Mouse (Mus musculus): Measurements from ENCODE around the gene Cdk19.
"Not testable (repeated sequence)": the region's sequence is repeated elsewhere in the genome, so short reads cannot be mapped to it uniquely, and the experiment has no call there.

The Cdk19 gene

DNA sequence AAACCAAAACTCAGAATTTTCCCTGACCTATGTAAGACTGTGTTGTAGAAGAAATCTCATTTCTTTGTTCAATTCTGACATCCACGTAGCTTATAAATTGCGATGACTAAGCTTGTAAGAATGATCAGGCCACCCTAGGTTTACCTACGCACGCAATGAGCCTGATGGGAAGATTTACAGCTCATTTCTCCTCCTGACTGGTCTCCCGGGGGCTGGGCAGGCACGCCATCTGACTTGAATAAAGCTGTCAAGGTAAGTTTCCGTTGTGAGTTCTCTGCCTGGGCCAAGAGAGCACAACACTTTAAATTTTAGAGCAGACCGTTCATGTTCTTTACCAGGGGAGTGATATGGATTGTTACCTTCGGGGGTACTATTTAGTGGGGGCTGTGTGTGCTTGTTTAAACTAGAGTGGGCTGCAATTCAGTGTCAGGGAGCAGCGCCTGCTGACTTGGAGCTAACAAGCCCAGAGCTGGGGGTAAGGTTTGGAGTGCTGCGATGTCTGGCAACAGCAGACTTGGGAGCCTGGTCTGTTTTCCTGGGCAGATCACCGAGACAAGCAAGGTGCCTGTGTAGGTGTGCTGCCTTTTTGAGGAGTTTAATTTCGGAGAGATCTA lies at the start of gene Cdk19:
Gene Cdk19, plus strand, starts transcription at position 214 of the 614 bp plus-strand sequence.
- DNase-seq (ENCODE audit: low read depth) = no peak

DNA sequence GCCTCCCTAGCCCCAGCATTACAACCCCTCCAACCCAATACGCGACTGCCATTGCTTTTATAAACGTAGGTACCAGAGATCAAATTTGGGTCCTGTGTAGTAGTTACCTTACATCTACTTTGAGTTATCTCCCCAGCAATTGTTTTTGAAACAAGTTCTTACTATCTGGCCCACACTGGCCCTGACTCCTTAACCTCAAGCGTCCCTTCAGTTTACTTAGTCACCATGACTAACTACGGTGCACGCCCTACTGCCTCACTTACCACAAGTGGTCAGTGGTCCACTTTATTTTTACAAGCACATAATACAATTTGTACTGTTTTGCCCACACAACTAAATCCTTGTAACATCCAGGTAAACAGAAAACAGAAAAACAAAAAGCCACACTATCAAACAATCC lies 46.7 kb upstream of the Cdk19 start:
- no peak for DNase-seq (ENCODE audit: low read depth)

DNA sequence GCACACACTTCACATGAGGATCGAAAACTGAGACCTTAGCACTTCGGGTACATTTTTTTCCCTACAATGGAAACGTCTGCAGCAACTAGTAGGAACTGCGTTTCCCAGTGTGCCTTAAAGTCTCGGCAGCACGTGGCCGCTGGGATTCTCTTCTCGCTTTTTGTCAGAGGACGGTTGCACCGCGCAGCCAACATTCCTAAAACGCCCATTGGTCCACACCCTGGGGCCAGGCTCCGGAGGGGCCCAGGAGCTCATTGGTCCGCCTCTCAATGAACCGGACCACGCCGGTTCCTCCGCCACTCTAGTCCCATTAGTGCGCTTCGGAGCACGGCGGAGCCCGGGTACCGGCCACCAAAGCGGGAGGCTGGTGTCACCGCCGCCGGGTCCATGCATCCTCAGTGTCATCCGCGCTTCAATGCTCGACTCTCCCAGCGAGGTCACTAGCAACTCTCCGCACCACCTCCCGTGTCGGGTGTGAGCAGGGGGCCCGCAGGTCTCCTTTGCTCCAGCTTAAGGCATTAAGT lies 38.7 kb upstream of the Cdk19 start:
- DNase-seq (ENCODE audit: low read depth) = peak; percentile 80

DNA sequence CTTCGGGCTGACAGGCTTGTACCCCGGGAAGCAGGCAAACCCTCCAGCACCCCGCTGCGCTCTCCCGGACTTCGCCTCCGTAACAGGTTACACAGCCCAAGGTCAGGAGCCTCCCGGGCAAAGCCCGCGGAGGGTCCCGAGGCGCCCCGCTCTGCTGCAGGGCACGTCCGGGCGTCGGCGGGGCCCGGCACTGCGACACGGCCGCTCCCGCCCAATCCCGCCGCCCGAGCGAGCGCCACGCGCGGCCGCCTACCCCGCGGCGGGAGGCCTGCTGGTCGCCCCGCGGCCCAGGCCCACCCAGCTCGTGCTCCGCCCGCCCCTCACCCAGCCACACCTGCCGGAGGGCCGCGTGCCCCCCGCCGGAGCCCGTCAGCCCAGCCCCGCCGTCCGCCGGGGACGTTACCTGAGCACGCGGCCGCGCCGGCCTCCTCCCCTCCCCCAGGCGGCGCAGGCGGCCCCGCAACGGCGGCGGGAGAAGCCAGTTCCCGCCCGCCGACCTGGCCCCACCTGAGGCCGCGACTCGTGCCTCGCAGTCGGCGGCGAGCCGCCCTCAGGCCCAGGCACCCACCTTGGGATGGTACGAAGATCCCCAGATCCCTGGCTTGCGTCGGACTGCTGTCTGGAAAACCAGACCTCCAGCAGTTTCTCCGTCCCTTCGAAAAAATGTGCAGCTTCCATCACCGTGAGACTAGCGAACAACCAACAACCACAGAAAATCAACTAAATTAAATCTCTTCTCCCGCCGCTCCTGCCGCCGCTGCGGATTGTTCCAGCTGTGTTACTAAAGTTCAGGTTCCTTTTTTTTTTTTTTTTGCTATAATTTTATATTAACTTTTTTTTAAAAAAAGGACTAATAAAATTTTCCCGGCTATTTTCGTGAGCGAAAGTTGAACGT lies 37.9 kb upstream of the Cdk19 start:
- not testable (repeated sequence) for DNase-seq (ENCODE audit: low read depth)

DNA sequence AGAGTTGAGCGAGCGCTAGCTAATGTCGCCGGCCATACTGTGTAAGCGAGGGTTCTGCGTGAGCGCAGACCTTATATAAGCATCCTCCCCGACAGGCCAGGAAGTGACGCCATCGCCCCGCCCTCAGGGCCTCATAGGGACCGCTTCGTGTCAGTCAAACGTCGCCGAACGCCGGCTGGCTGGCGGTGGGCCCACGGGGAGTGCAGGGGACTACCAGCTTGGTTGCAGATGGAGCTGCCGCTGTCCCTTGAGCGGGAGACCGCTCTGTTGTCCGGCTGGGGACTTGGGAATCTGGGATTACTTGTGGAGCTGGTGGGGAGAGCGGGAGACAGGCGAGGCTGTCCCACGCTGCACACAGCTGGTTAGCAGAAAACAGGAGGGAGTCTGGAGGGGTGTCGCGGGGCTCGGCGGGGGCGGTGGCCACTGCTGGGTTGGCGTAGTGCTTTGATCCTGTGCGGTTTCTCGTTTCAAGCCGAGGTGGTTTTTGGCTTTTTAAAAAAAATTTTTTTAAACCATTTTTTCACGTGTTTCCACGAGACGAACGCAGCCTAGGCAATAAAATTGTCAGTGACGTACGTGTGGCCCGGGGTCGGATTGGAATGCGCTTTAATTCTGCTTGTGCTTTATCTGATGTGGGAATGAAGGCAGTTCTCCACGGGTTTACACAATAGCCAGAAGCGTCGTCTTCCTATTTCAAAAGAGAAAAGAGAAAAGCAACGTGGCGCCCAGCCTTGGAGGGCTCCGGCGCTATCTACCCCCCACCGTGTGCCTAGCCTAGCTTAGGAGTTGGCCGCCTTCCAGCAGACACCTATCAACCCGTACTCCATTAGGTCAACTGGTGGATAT lies 37.0 kb upstream of the Cdk19 start, which contains the start of gene Amd1:
Gene Amd1, minus strand, starts transcription at position 47 of the 846 bp plus-strand sequence.
- peak; percentile 96 for DNase-seq (ENCODE audit: low read depth)

DNA sequence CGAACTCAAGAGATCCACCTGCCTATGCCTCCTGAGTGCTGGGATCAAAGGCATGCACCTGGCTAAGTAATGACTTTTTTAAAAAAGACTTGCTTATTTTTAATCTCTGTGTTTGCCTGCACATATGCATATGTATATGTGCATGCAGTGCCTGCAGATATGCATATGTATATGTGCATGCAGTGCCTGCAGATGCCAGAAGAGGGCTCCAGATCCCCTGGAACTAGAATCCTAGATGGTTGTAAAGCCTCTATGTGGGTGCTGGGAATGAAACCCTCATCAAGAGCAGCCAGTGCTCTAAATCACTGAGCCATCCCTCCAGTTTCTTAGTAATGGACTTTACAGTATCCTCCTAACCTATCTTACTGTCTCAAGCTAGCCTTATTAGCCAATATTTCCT lies 33.4 kb upstream of the Cdk19 start:
- no peak for DNase-seq (ENCODE audit: low read depth)

GRCm38 (mm10) chr10:40307826-40308583 lies 31.4 kb upstream of the Cdk19 start:
- DNase-seq (ENCODE audit: low read depth) = no peak

GRCm38 (mm10) chr10:40309884-40310635 lies 29.3 kb upstream of the Cdk19 start:
- peak; percentile 86 for DNase-seq (ENCODE audit: low read depth)

GRCm38 (mm10) chr10:40312781-40313180 lies 26.6 kb upstream of the Cdk19 start:
- DNase-seq (ENCODE audit: low read depth) = no peak

DNA sequence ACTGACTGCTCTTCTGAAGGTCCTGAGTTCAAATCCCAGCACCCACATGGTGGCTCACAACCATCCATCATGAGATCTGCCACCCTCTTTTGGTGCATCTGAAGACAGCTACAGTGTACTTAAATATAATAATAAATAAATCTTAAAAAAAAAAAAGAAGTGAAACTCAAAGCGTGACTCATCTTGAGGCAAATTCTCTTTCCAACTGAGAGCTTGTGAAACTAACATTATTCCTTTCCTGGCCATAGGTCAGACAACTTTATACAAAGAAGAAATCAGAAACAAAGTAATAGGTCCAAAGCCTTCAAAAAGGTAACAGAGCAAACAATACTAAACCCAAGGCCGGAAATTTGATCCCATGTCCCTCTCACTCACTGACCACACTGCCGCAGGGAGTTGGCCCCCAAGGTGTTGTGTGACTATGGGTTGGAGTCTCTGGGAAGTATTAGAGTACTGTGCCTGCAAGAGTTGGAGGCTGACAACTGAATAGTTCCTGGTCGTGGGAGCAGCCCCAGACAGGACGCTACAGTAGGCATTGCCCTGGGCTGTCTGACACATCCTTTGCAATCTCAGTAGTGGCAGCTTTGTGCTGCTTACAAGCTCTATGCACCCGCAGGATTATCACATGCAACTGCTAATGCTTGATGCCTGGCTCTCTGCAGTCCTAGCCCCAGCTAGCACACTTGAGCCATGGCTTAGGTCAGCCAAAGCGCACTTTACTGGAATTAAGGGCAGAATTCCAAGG lies 22.4 kb upstream of the Cdk19 start:
- no peak for DNase-seq (ENCODE audit: low read depth)

- DNase-seq (ENCODE audit: low read depth) = no peak
These were observed 19.1 kb upstream of the Cdk19 start for GRCm38 (mm10) chr10:40320306-40320705.

DNA sequence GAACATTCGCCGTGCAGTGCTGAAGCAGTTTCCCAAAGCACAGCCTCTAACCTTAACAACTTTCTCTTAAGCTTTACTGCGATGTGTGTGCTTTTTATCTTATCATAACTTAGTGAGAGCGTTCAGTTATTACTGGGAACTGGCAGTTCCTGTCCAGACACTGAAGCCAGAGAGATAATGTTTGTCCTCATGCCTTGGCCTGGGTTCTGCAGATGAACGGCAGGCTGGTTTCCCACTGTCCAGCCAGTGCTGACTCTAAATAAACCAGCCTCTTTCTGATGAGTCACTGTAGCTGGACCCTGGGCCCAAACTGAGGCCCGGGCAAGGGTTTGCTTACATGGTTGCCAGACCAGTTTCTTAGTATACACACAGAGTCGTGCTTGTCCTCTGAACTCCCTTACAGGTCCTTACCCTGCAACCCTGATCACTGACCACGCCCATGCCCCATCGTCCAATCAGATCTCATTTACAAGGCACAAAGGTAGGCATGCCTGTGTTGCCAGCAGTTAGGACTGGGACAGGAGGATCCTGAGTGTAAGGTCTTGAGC lies 11.3 kb upstream of the Cdk19 start:
- peak; percentile 91 for DNase-seq (ENCODE audit: low read depth)

DNA sequence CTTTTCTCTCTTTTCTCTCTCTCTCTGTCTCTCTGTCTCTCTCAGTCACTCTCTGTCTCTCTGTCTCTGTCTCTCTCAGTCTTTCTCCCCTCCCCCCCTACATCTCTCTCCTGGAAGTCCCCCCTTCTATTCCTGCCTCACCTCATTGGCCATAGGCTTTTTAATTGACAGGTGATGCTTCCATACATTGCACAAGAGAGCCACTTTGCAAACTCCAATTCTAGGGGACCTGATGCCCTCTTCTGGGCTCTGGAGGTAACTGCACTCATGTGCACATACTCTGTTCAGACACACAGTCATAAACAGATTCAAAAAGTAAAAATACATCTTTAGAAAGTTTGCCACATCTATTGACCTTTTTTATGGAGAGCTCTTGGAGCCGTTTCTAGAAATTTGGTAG lies 9.1 kb upstream of the Cdk19 start:
- DNase-seq (ENCODE audit: low read depth) = peak; percentile 23

DNA sequence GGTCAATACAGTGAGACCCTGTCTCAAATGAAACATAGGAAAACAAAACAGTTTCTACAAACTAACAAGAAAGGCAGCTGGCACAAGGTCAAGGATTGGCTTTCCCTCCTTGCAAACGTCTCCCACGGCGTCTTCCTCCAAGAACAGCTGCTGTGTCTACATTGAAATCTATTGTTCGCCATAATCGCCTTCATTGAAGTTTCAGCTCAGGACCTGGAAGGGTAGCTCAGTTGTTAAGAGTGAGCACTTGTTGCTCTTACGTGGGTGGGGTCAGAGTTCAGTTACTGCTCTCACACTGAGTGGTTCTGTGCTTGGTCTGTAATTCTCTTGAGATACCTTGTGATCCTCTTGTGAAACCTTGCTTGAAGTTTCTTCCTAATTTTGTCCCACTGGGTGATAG lies 6.5 kb upstream of the Cdk19 start:
- no peak for DNase-seq (ENCODE audit: low read depth)

DNA sequence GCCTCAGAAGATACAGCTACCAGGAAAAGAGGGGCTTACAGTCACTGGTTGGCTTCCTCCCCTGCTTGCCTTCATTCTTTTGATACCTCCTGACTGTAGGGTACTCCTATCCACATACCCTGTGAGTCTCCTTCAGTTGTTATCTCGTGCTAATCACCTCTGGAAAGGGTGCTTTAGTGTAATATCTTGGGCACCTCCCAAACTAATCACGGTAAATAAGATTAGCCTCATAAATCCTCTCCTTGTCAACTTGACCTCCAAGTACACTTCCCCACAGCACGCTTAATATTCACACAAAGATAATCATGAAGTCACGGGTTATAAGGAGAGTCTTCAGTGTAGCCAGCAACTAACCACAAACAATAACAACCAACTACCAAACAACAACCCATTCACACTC lies 2.7 kb downstream of the Cdk19 start:
- no peak for DNase-seq (ENCODE audit: low read depth)

- no peak for DNase-seq (ENCODE audit: low read depth)
These were observed 7.5 kb downstream of the Cdk19 start for GRCm38 (mm10) chr10:40346776-40347403.

GRCm38 (mm10) chr10:40347461-40347954 lies 8.1 kb downstream of the Cdk19 start:
- DNase-seq (ENCODE audit: low read depth) = peak; percentile 24

- peak; percentile 100 for DNase-seq (ENCODE audit: low read depth)
These were observed 9.5 kb downstream of the Cdk19 start for GRCm38 (mm10) chr10:40348566-40349536.

Data from c-Kit-positive CD71-positive TER-119-negative erythroid progenitor cells, embryonic 14.5 days (primary cell).